Mouse (Mus musculus) ovary, adult 18-20 months (tissue): Measurements from ENCODE around the gene Wdr83os.
A peak's percentile ranks its signal among the peaks of the same experiment; 100 is the strongest.
"Not testable (repeated sequence)": the region's sequence is repeated elsewhere in the genome, so short reads cannot be mapped to it uniquely, and the experiment has no call there.

Experiments used
- DNase-seq: peaks from one replicate; pipeline ENCODE4 v3.0.0; 2022; ENCODE audit warnings: low spot score, mixed read lengths

The Wdr83os gene

DNA sequence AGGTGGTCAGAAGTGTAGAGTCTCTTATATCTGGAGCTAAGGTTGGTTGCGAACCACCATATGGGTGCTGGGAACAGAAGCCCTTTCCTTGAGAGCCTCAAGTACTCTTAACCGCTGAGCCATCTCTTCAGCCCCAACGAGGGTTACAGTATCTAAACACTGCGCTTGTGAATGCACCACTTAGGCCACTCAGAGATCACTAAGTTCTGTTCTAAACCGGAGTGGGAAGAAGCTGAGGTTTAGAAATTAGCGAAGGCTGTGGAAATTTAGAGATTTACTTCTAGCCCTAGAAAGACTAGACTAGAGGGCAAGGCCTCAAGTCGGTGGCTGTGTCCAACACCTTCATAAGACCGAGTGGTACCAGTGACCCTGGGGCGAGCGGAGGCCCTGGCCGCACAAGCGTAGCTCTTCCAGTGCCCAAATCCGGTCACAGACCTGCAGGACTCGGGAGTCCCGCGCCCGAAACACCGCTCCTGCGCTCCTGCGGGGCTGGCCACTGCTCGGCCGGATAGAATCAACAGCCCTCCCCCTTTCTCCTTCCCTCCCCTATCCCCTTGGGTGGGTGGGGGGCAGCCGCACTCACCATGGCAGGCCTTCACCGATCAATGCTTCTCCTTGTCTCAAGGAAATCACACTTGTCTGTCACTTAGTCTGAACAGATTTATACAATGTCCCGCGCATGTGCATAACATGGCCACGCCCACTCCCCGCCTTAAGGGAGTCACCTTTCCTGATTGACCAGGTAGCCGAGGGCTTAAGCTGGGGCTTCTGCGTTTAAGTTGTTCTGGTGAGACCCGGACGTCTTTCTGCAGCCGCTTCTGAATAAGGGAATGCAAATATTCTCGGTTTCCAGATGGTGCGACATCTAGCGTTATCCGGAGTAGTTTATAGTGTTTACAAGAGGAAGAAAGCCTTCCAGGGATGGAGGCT is 38.8 kb downstream of the Wdr83os start:
- peak; percentile 72 for DNase-seq

DNA sequence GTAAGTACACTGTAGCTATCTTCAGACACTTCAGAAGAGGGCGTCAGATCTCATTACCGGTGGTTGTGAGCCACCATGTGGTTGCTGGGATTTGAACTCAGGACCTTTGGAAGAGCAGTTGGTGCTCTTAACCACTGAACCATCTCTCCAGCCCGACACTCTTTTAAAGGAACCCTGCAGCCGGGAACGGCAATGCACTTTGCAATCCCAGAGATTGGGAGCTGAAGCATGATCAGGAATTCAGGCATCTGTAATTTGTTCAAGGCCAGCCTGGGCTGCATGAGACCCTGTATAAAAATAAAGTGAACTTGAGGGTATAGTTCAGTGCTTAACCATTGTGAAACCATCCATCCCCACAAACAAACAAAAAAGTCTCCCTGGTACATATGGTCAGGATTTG is 39.7 kb downstream of the Wdr83os start:
- not testable (repeated sequence) for DNase-seq

GRCm38 (mm10) chr8:85122995-85123394 is 42.5 kb downstream of the Wdr83os start, which contains the start of gene Zfp791:
TSS of gene Zfp791 (minus strand) at chr8:85123095.
- DNase-seq = no peak

- DNase-seq = no peak
These were observed 43.2 kb downstream of the Wdr83os start for GRCm38 (mm10) chr8:85123691-85124090.
